Mouse (Mus musculus) forelimb bud, embryonic 11.5 days (tissue): Measurements from ENCODE around the gene Hs2st1.

Source experiments
- DNase-seq: peaks from one replicate; pipeline ENCODE4 v3.0.0-alpha.2; 2012; ENCODE audit warnings: low read depth, low spot score

Gene Hs2st1

DNA sequence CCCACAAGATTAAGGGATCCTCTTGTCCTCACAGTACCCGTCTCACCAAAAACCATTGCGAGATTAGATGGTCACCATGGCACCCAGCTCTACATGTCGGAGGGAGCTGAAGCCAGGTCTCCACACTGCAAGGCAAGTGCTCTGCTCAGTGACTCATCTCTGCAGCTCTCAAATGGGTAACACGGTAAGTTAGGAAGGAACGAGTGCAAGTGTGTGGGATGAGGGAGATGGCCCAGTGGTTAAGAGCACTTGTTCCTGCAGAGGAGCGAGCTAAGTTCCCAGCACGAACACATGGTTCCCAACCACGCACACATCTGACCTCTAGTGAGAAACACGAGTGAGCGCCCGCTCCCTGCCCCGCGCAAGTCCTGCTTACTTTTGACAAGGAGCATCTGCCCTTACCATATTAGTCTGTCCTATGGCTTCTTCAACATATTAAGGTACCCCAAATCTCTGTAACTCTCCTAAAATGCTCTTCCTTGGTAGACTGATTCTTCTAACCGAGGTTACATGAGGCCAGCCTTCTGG is 132.0 kb downstream of the Hs2st1 start:
- DNase-seq = no peak

DNA sequence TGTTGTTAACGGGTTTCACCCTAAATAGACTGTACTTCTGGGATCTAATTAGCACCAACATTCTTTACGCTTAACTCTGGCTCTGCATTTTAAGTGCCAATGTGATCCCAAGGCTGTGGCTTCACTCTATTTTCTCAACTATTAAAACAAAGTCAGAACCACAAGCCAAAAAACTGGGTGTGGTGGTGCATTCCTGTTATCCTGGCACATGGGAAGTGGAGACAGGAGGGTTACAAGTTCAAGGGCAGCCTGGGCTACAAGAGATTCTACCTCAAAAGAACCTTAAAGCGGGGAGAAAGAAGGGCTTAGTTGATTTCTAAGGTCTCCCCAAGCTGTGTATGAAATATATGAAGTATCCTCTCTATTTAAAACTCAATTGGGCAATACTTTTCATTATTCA is 133.9 kb downstream of the Hs2st1 start:
- DNase-seq = no peak

DNA sequence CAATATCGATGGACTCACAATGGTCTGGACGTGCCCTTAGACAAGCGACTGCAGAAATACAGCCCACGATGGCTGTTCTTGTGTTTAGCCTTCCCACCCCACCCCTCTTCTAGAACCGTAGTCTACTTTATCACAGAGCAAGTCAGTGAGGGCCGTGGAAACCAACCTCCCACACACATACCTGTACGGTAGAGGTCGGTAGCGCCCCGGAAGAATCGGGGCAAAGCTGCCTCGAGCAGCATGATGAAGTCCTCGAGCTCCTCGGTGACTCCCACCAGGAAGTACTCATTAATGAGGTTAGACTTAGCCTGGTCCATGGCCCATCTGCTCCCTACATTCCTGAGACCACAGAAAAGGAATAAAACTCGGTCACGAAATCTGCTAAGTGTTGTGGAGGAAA is 134.7 kb downstream of the Hs2st1 start:
- no peak for DNase-seq

DNA sequence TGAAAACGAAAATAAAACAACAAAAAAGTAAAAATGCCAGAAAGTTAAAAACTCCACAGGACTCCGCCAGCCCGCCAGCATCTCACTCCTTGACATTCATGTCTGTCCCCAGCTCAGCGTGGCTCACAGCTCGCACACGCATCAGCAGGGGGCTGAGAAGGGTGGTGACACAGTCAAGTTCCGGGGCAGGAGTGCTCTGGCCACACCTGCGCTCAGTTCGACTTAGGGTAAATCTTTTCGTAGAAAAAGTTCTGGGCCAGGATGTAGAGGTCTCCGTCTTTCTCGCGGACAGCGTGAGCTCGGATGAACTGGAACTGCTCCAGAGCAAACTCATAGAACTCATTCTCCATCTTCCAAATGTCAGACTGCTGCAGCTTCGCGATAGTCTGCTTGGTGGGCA is 135.7 kb downstream of the Hs2st1 start:
- DNase-seq = no peak

DNA sequence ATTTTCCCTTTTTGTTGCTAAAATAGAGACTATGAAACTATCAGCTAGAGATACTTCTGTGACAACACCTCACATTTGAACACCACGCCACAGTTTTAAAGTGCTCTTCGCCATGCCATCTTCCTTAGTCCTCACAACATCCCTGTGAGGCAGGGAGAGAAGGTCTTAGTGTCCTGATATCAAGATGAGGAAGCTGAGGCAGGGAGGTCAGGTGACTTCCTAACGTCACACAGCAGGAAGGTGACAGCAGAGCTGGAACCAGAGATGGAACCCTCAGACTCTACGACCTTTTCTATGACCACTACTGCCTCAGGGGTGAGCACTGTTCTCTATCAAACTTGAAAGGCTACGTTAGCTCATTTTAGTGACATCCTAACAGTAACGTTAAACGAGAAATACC is 136.9 kb downstream of the Hs2st1 start:
- DNase-seq = no peak

DNA sequence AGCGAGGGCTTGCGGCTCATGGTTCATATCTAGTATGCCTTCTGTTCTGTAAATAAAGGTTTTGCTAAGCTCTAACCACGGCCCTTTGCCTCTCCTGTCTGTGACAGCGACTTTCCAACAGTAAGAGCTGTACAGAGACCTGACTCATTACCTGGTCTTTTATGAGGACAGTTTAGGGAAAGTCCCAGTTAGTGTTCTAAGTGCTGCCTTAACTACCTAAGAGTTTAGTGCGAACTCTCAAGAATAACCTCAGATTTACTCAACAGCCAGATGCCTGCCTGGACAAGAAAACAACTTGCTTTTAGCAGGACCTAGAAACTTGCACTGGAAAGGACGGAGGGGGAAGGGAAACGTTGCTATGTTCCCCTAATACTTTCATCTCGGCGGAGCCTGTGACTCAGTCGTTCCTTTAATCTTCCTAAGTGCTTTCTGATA is 137.8 kb downstream of the Hs2st1 start:
- DNase-seq = no peak

DNA sequence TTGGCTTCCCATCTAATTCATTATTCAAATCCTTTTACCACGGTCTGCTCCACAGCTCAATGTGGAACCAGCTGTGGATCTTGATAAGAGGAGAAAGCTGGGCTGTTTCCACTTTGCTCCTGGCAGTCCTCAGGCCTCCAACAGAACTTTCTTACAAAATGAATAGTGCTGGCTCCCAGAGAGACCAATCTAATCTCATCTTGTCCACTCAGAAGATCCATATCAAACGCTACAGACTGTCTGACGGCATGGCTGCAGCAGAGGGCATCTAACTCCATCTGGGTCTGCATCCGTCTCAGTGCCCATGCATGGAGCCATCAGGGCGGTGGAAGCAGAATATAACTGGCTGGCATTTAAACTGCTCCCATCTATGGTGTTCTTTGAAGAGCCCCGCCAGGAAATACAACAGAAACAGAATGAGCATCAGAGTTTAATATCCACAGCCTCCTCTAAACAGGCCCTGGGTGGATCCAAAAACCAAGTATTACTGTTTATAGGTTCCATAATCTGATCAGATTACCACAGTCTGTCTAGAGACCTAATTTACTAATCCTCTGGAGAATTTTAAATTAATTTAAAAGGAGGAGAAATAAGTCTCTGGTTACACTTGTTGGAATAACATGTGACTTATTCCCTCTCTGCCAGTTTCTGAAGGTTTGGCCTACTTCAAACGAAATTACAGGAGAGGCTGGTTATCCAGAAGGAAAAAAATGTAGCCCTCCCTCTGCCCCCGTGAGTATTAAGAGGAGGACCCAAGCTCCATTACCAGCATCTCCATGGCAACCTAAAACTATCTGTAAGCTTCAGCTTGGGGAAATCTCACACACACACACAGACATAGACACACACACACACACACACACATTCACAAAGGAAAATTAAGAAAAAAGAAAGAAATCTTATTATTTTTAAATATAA is 141.2 kb downstream of the Hs2st1 start:
- no peak for DNase-seq

DNA sequence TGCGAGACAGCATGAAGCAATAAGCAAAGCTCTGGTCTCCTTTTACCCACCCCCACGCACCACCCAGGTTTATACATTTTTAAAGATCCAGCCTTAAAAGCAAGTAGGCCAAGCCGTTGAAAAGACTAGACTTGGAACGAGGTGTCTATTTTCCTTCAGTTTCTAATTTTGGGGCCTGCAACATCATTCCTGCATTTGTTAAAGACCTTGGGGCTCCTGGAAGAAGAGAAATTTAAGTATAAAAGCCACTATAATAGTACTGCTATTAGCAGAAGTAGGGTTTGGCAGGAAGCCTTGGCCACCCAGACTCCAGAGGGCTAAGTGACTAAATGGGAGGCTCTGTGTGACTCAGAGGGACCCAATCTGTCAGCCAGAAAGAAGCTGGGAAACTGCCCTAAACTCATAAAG is 144.9 kb downstream of the Hs2st1 start:
- no peak for DNase-seq

DNA sequence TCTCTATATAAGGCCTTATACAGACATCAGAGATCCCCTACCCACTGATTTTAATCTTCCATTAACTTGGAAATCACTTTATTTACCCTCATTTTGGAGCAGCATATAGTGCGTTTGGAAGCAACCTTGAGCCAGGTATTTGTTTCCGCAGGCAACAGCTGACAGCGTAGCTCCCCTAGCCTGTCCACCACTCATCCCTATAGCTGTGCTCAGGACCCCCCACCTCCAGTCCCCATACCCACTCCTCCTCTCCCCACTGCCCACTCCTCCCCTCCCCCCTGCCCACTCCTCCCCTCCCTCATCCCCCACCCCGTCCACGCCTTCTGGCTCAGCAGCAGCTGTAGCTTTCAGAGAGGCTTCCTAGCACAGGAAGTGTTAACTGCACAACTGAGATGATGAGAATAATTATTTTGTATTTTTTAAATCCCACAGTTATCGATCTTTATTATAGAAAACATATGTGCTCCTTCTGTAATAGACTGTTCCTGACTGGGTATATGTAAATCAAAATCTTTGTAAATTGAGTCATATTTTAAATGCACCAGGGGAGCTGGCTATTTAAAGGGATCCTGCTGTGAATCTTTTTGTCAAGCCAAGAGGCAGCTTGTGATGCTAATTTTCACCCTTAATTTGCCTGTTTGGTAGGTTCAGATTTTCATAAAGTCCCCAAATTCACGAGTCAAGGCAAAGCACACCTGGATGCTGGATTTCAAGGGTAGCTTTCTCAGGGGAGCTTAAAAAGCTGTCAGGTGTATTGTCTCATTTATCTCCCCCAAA is 148.4 kb downstream of the Hs2st1 start:
- DNase-seq = no peak

DNA sequence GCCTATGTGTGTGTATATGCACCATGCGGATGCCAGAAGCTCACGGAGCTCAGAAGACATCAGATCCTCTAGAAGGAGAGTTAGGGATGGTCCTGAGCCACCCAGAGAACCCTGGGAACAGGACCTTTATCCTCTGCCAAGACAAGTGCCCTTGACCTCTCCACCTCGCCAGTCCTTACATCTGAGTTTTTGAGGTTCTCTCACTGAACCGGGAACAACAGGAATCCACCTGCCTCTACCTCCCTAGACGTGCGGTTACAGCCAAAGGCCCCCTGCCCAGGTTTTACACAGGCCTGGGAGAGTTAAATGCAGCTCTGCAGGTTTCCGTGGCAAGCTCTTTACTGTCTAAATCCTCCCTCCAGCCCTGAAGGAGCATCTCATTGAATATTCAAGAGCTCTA is 156.2 kb downstream of the Hs2st1 start:
- no peak for DNase-seq

DNA sequence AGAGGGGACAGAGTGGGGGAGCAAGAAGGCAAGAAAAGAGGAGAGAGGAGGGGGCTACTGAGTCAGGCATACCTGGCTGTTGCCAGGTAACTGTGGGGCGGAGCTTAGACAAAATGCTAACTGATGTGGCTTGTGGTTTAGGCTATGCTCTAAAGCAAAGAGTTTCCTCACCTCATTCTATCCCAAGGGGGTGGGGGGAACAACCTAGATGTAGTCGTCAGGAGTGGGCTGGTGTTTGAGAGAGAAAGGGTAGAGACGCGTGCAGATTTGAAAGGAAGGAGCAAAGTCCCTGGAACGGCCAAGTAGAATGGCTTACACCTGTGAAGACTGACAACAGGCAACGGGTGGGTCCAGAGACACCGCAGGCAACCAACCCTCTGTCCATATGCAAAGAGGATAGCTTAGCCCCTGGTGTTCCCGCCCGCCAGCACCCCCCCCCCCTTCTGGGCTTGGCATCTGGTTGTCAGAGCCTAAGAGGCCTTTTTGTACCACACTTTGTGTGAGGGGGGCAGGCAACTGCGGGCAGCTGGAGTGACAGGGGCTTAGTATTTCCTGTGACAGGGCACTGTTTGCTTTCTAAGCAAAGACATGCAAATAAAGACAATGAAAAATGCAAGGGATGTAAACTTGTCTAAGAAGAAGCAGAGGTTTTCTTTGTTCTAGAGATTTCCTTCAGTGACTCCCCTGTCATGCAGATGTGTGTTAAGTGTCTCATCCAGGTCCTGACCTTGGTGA is 157.3 kb downstream of the Hs2st1 start:
- no peak for DNase-seq

DNA sequence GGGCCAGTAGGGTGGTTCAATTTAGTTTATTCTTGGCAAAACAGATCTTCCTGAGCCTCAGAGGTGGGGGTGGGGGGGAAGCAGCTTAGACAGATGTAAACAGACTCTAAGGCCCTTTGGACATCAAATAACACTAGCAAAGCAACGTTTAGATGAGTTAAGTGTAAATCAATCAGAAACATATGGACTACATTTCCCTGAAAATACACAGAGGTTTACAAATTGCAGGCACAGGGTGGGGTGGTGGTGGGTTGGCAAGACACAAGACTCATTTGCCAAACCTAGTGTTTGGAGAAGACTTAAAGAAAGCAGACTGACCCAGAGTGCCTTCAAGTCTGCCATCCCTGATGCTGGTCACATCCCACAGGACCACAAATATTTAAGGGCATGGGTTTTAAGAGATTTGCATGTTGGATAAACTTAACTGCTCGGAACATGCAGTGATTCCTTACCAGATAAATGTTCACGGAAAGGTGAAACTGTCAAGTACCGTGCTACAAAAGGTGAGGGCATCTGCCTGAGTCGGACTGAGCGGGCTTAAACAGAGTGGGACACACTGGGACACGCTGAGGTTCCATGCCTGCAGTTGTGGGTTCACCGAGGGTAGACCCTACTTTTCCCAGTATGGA is 158.2 kb downstream of the Hs2st1 start:
- no peak for DNase-seq

DNA sequence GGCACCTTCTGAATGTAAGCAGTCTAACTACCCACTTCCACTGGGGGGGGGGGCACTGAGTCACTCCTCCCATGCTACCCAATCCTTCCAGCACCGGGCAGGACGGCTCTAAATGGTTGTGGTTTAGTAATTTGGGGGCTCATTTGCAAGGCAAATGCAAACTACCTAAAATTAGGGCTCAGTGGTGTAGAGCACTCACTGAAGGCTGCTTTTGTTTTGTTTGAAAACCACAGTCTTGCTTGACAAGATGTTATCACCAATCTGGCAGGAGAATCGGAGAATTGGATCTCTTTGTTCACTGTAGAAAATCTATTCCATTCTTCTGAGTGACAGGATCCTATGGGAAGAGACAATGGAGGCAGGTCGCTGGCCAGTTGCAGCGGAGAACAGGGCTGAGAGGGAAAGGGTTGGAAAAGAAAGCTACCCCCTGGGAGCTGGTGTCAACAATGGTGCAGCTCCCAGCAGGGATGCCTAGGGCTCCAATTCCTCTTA is 158.9 kb downstream of the Hs2st1 start:
- DNase-seq = no peak

DNA sequence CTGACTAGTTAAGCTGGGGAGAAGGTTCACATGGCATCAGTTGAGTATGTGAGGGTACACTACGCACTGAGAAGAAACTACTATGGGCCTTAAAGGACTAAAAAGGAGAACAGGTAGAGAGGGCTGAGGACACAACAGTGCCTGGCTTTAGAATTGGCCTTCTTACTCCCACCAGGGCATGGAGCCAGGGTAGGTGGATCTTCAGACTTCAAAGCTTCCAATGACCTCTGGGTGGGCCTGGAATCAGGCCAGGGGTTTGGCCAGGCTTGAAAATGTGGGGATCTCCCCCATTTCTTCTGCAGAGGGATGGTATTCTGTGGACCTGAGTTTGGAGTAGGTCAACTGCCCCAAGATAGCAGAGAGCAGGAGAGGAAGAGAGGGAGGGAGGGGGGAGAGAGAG is 161.0 kb downstream of the Hs2st1 start:
- DNase-seq = no peak

DNA sequence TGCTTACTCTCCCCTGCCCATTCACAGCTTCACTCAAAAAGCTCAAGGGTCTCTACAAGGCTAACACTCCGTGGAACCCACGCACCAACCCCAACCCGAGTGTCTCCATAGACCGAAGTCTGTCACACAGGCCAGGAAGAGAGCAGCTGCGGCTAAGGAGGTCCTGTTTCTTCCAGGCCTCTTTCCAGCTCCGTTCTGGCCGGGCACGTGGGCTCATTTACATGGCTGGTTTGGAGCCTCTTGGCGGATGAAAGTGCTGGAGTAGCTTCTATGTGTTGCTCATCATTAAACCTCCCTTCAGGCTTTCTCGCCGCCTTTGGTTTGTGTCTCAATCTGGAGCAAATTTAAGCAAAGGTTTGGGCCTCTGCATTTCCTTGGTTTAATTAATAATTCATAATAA is 164.7 kb downstream of the Hs2st1 start:
- no peak for DNase-seq

DNA sequence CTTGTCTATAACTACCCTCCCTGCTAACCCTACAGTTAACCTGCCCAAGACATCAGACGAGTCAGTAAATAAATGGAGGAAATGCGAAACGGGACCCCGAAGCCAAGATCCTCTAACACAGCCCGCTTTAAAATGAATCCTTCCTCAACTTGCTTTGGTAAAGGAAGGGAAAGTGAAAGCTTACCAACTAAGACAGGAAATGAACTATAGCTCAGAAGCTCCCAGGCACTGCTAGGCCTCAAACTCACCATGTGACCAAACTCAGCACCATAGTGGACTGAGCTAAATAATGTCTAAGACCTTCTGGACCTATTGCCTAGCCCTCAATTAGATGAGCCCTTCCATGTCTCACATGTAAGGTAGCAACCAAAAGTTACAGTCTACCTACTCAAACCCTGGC is 168.7 kb downstream of the Hs2st1 start:
- DNase-seq = no peak

DNA sequence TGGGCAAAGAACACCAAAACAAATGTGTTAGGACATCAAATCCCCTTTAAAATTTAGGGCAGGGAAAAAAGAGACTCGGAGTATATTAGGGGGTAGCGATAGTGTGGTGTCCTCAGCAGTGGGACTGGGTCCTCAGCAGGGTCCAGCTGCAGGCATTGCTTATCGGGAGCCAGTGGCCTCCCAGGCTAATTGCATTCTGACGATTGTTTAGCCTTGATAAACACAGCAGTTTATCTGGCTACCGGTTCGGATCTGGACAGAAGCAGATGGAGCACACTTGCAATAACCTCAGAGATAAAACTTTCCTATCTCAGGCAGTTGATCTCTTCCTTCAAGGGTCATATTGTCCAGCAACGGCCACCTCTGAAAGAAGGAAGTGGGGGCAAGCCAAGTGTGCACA is 169.1 kb downstream of the Hs2st1 start:
- DNase-seq = no peak

DNA sequence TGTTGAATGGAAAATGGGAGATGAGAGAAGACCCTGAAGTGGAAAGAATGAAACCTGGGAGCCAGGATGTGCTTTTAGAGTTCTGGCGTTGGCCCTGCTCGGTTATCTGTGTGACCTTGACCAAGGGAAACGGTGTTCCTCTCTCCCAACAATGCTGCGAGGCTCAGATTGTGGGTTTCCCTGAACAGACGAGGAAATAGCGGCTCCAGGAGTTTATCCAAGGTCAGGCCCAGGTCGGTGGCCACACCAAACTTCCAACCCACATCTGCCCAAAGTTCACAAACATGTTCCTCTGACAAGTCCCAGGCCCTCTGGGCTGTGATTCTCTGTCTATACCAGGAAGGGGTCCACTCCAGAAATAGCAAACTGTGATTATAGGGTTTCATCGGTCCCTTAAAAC is 169.6 kb downstream of the Hs2st1 start:
- DNase-seq = no peak

DNA sequence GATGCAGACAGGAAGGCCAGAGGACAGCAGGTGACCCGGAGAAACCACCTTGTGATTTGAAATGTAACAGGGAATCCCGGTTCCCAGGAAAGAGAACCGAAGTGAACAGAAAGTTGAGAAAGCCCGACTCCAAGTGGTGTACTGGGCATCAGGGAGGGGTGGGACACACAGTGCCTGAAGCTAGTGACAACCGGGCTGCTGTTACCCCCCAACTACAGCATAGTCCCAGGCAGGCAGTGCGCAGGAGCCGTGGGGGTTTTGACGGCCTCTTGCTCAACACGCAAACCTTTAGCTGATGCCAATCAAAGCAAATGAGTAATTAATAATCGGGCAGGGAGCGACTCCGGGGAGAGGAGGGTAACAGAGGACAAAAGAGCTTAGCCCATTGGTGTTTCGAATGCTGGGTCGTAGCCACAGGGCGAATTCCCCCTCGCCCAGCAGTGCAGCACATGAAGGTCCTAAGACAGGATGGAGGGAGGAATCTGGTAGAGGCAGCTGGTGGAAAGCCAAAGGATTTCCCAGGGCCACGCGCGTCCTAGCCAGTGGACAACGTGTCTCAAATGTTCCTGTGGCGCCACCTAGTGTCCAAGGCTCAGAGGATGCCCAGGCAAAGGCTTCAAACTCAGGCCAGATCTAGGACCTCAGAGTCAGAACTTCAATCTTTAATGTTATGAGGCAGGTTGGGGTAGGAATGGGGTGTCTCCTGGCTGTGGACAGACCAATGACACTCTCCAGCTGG is 170.5 kb downstream of the Hs2st1 start:
- DNase-seq = peak; percentile 86

DNA sequence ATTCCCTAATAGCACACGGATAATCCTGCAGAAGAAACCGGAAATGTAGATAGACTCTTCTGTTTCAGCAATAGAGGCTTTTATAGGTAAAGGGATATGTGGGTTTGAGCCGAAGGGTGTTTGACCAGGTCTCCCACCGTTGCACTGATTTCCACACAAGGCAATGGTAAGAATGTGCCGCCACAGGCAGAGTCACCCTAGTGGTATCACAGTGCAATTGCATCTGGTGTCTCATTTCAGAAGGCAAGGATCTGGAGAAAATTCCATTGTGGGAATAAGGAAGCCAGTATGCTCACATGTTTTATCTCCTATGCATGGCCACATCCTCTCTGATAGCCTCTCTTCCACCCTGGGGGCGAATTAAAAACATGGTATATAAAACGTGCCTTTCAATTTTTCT is 171.8 kb downstream of the Hs2st1 start:
- DNase-seq = no peak

DNA sequence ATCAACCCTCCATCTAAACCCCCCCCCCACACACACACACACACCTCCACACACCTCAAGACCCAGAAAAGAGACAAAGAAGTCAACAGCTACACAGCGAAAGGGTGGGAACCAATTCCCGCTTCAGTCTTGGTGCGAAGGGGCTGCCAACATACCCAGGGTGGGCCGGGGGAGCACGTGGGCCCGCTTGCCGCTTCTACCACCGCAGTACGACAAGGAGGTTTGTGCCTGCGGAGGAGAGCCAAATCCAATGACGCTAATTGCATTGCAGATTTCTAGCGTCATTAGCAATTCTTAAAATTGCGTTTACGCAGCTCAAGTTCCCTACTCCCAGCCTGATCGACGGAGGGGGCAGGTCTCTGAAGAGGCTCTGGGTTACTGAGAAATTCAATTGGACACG is 173.5 kb downstream of the Hs2st1 start:
- no peak for DNase-seq
